Mouse (Mus musculus): ENCODE results near the gene Dynlt1f. TPM values are rescaled to one million over a fixed set of nuclear protein-coding genes. Genes with fewer than 3 reads are reported as not detected.
"Not testable (repeated sequence)": the region's sequence is repeated elsewhere in the genome, so short reads cannot be mapped to it uniquely, and the experiment has no call there.

The Dynlt1f gene
- total and polyA plus RNA-seq, 3 experiments: 22.9 to 117 (median 94.4) TPM

DNA sequence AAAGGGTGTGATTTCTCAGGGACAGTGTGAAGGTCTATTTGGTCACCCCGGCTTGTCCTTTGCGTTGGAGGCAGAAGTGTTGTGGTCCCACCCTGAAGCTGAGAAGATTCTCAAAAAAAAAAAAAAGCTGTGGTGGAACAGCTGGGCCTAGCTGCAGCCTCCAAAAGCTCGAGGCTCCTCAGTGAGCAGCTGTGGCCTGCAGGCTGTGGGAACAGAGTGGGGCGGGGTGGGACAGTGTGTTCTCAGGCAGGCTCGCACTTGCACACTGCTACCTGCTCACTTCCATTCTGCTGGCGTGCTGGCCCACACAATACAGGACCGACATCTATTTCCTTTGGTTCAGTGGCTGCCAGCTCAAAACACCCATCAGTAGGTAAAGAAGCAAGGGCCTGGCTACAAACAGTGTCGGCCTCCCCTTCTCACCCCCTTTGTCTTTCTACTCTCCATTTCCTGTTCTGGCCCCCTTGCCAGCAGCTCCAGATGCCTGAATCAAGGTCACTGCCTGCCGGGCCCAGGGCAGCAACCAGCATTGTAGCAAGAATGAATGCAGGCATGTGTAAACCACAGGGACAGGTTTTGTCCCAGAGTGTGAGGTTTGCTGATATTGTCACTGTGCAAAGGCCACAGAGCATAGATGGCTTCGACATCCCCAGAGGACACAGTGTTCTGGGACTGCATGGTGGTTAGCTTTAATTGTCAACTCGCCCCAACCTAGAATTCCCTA, 5.6 kb upstream of the Dynlt1f start:
- DNase-seq: not testable (repeated sequence)

DNA sequence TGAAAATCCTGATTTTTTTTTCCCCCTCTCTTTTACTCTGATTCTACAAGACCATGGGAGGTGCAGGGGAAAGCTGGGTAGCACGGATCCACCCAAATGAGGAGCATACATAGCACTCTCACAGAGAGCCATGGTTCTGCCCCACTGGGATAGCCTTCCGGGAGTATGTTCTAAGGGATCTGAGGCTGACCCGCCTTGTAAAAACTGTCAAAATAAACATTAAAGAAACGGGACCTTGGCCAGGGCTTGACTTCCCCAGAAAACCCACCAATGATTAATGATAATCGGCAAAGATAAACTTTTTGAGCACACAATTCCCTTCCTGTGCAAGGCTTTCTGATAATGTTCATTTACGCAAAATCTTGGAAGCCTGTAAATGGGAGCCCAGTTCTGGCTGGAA, 4.9 kb upstream of the Dynlt1f start:
- not testable (repeated sequence) for DNase-seq

DNA sequence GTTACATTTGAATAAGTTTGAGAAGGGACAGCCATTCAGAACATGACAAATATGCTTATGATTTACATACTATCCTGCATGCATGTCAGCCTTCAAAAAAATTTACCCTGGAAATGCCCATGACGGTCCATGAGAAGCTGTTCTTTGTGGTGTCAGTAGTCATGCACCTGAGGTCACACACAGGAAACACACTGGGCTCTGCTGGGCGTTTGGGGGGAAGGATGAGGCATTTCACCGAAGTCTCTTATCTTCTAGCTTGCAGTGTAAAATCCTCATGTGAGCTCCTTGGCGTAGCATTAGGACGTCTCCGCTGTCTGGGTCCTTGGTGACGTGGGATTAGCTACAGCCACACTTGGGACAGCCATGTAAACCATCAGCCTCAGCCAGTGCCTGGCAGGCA, 3.1 kb upstream of the Dynlt1f start, which contains the start of gene Sytl3:
Gene Sytl3, plus strand, starts transcription at position 293 of the 400 bp plus-strand sequence.
- not testable (repeated sequence) for DNase-seq

DNA sequence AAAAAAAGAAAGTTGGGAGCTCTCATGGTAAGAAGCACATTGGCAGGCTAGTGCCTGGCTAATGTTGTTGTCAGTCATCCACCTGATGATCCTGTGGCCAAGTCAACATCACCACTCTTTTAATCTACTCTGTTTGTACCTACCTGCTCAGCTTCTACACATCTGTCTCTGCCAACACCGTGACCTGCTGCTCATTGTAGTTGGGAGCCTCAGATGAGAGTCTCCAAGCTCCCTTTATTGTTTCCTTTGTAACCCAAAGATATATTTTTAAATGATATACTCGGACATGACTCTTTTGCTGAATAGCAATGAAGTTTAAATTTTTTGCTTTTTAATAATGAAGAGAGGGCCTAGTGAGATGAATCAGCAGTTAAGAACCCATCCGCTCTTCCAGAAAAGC, 771 bp upstream of the Dynlt1f start:
- peak; percentile 45 for DNase-seq

DNA sequence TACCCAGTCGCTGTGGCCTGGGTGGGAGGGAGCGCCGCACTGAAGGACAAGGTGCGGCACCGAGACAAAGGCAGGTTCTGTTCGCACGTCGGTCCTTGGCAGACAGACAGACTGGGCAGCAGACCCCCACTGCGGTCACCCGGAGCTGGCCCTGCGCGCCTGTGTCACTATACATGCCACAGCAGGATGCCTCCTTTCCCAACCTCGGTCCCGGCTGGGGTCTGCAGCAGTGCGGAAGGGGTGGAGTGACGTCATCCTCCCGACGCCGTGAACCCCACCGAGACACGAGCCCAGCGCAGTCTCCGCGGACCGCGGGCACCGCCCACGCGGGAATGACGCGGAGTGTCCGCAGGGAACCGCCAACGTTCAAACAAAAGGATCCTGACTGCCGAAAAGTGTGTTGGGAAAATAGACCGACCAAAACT, 601 bp downstream of the Dynlt1f start:
- DNase-seq: peak; percentile 73

DNA sequence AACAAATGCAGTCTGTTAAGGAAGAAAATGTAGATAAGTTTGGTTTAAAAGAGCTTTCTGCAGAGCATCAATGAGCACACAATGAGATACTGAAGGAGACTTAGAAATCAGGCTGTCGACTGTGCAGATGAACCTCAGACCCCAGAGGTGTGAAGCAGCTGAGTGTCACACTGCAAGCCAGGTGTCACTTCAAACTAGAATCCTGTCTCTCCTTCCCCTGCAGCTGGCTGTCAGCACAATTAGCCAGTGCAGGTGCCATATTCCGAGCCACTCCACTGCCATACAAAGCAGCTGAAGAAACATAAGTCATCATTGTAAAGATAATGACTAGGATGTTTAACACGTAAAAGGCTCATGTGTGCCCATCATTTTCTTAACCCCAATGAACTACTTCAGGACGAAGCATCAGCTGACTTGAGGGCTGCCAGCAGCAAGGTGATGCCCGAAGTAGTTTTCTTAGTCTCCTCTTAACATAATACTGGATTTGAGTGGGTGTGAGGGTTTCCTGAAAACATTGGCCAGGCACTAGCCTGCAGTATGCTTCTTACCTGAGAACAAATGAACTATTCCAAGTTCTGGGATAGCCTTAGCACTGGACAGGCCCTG, 2.3 kb downstream of the Dynlt1f start:
- not testable (repeated sequence) for DNase-seq

DNA sequence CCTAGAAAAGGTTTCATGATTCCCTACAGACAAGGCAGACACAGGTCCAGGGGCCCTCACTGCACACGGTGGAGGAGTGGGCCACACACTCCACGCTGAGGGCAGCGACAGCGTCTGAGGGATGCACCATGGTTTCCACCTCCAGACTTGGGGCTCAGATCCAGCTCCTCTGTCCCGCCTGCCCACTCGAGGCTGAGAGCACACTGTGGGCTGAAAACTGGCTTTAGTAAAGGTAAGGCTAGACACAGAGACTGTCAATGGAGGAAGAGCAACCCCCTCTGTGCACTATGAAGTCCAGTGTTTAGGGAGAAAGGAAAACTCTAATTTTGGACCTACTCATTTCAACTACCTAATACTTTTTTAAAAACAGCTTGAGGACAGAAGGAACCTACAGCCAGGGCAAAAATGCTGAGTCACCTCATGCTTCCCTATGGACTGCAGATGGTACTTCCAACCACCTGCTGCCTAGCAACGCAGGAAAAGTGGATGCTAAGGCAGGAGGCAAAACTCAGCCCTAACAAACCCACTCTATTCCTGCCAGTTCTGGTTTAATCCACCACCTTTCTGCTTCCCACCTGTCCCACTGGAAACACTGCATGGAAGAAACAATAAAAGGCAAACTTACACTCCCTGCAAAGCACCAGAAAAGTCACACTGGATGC, 4.7 kb downstream of the Dynlt1f start:
- DNase-seq: not testable (repeated sequence)

DNA sequence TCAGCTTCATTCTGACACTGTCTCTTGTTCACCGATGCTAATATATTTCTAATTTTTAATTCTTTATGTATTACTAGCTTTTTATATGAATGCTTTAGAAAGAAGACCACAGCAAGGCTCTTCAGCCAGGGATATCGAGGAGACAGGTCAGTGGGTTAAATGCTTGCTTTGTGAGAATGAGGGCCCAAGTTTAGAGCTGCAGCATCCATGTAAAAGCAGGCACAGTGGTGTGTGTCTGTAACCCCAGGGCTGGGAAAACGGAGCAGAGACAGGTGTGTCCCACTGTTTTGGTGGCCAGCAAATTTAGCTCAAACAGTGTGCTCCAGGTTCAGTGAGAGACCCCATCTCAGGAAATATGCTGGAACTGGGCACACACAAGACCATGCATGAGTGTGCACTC, 8.2 kb downstream of the Dynlt1f start:
- not testable (repeated sequence) for DNase-seq

DNA sequence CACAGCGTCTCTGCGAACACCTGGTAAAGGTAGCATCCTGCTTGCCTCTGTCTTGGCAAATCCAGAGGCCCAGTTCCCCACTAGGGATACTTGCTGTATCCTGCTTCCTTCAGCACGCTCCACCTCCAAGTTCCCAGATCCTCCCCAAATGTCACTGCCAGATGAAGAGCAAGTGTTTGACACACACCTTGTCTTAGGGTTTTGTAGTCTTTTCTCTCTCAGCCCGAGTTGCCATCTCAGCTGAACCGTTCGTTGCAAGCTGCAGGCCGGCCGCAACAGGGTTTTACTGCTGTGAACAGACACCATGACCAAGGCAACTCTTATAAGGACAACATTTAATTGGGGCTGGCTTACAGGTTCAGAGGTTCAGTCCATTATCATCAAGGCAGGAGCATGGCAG, 8.9 kb downstream of the Dynlt1f start:
- DNase-seq: not testable (repeated sequence)

DNA sequence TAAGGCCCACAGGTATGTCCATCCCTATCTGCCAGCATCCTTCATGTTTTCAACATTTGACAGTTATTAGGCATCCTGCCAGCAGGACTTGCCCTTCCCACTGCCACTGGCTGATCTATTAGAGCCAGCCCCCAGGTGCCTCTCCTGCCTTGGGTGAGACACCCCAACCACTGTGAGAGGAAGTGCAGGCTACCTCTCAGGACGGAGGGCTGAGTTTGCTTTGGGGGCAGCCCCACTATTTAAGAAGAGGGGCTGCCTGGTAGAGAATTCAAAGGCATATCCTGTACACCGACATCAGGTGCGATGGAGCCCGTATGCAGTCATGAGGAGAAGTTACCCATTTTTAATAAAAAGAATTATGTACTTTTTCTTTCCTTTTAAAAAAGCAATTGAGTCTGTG, 10.0 kb downstream of the Dynlt1f start:
- DNase-seq: not testable (repeated sequence)

DNA sequence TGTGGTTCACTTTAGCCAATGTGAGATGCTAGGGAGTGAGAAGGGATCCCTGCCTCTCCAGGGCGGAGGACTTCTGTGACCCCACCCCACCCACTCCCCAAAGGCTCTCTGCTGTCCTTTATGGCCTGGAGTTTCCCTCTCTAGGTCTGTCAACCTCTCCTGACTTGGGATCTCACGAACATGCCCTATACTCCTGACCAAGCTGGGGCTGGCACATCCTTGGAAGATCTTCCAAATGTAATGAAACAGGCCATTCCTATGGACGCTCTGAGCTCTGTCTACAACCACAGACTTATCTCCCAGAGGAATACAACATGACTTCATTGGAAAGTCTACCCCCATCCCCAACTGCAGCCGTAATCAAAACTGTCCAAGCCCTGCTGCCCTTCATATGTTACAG, 11.0 kb downstream of the Dynlt1f start:
- not testable (repeated sequence) for DNase-seq

DNA sequence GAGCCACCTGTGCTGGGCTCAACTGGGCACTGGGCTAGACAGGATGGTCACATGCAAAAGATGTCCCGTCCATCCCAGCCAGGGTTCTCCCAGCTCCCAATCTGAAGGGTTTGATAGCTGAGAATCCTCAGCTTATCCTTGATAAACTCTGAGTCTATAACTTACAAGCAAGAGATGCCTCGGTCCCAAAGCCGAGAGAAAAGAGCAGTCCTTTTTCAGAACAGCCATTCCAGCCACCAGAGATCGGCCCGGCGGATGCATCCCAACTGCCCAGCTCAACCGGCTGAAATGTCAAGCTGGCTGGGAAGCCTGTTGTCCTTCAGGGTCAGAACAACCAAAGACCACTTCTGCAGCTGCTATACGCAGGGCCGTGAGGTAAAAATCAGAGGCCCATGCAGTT, 11.5 kb downstream of the Dynlt1f start:
- DNase-seq: not testable (repeated sequence)

DNA sequence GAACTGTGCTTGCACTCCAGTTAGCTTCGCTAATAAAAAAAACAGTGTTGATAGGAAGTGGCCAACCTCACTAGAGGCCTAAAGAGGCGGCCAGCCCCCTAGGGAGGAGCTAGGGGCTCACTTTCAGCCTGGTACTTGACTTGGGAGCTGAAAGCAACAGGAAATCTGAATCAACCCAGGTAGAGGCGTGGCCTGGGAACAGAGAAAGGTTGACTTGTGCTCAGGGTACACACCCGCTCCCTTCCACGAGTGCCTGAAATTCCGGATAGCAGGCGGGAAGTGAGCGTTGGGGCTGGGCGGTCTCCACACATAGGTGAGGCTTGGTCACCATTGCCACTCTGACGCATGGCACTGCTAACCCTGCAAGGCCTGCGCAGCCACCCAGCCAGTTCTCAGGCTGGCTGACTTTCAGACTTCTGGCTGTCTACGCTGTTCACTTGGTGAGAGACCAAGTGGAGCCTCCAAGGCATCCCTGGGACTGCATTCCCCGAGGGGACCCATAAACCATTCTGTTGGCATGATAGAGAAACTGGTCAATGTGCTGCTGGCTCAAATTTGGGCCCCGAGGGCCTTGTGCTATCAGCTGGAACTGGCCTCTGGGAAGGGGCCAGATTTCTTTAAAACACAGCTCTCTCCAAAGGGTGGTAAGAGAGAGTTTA, 14.8 kb downstream of the Dynlt1f start:
- not testable (repeated sequence) for DNase-seq

DNA sequence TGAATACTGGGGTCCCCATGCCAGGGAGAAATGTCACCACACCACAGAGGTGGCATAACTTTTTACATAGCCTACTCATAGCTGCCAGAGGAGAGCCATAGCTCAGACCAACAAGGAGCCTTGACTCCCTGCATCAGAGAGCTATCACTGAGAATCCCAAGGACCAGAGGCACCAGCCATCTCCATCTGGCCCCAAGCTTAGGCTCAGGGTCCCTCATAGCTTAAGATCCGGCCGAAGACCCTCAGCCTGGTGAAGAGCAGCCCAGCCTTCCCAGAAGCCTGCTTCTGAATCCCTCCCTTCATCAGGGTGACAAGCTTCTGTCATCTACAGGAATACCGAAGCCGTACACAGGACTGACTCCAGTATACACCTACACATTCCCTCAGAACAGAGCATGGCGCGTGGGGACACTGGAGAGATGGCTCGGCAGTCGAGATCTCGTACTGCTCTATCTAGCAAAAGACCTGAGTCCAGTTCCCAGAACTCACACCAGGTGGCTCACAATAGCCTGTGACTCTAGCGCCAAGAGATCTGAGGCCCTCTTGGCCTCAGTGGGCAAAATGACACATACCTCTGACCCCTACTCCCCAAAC, 15.6 kb downstream of the Dynlt1f start:
- DNase-seq: not testable (repeated sequence)

DNA sequence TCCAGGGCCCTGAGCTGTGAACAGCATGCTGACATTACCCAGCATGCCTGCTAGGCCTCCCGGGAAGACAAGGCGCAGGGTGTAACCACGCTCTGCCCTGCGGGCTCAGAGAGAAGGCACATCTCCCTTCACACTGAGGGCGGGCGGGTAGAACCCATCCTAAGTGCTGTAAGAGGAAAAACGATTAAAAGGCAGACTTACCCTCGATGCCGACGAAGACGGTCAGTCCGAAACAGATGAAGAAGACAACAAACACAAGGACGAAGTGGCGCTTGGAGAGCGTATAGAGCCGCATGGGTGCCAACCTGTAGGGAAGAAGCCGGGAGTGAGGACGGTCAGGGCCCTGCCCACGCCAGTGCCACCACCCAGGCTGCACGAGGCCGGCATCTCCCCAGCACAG, 16.2 kb downstream of the Dynlt1f start:
- not testable (repeated sequence) for DNase-seq

DNA sequence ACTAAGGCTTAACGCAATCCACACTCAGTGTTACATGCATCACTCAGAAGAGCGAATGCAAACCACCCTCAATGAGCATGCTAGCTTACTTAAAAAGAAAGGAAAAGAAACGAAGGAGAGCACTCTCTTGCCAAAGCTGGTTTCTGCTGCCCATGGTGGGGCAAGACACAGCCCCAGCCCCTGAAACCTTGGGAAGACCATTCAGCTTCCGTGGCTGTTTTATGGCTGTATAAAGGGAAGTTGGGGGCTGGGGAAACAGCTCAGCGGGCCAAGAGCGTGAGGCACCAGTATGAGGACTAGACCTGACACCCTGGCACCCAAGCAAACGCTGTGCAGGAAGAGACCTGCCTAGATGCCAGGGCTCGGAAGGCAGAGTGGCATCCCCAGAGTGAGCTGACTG, 17.3 kb downstream of the Dynlt1f start:
- DNase-seq: not testable (repeated sequence)

DNA sequence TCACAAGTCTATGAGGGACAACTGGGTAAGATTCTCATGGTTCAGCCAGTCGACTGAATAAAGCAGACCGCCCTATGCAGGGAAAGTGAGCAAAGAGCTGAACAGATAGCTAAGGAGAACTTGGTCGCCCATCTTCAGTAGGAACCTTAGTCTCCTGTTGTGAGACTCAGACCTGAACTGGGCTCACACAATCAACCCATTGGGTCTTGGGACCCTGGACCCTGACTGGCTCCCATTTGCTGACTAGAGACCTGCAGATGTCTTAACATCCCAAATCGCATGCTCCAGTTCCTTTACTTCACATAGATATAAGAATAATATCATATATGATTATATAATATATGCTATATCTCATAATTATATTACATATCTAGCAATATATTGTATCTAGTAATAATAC, 18.3 kb downstream of the Dynlt1f start:
- not testable (repeated sequence) for DNase-seq

DNA sequence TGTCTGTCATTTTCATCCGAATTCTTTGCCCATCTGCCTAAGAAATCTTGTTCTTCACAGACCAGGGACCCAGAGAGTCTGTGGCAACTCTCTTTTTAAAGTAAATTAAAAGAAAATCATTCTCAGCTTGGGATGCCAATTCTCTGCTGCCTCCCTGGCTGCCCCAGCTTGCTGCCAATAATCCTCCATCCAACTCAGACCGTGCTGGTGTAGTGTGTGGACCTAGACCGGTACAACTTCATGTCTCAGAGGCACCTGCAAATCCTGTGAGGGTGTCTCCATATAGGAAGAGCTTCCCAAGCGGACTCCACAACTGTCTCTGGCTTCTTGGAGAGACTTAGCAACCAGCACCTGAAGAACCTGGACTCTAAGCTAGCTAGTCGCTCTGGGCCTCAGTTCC, 18.8 kb downstream of the Dynlt1f start:
- DNase-seq: no peak

DNA sequence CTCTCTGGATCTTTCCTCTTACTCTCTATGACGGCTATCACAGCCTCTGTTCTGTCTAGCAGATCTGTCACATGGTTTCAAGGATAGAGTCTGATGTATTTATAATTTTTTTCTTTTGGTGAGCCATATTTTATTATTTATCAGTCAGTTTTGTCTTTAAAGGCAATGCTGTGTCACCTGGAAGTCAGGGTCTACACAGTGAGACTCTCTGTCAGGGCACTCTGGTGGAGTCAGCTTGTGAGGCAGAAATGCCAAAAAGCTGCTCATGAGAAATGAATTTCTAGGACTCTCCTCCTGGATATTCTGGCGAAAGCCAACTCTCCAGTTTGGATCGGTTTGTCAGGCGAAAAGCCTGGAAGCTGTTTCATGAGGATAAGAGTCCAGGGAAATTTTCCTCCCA, 19.9 kb downstream of the Dynlt1f start:
- not testable (repeated sequence) for DNase-seq

DNA sequence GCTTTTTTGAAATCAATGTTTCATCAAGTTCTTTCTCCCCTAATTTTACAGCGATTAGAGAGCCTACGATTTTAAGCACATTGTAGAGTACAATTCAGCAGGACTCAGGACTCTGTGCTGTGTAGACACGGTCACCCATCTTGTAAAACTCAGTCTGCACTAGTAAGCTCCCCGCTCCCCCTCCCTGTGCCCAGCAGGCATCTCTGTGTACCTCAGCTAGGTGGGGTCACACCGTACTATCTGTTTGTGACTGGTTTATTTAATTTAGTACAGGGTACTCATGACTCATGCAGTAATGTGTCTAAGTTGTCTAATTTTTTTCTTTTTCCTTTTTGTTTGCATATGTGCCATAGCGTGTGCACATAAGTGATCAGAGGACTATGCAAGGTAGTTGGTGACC, 22.9 kb downstream of the Dynlt1f start:
- not testable (repeated sequence) for DNase-seq

DNA sequence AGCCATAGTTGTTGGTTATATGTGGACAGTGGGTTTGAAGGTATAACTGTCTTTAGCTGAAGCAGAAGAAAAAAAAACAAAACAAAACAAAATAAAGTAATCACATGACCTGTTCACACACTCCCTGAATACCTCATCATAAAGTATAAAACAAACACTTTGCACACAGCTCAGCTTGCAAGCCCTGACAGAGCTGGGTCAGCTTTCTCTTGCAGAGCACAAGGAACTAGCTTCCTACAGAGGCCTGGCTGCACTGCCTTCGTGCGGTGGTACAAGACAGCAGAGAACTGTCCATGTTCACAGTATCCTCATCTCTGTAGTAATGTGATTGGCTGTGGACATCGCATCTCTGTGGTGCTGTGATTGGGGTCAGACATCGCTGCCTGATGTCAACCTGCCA, 25.3 kb downstream of the Dynlt1f start:
- DNase-seq: not testable (repeated sequence)

DNA sequence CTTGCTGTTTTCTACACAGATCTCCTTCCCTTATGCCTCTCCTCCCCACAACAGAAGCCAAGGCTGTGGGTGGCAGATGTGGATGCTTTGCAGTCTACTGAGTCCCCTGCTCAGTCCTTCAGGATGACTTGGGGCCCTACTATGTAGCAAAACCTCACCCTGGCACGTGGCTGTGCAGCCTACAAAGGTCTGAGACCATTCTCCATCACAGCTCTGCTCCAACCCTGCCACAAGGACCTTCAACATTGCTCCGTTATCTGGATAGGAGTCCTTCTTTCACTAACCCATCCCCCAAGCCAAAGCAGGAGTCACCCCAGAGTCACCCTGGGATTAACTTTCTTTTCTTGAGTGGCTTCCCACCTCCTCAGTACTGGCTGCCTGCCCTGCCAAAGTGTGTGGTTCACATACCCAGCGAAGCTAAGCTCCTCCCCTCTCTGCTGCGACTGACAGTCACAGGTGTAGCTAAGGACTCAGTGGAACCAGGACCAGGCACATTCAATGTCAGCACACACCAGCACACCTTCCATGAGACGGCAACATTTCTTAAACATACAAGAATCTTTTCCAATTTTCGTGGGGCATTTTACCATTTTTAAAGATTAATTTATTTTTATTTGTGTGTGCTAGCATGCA, 30.7 kb downstream of the Dynlt1f start:
- DNase-seq: not testable (repeated sequence)
